Mouse (Mus musculus) 3134 (cell line): Measurements from ENCODE around the gene Ppp1r35.

Experiments
- DNase-seq: peaks from one replicate; pipeline ENCODE4 v3.0.0-alpha.2; 2011; ENCODE audit warnings: low spot score; ENCODE audit not compliant: insufficient read length; ENCODE audit errors: extremely low read depth

The Ppp1r35 gene

DNA sequence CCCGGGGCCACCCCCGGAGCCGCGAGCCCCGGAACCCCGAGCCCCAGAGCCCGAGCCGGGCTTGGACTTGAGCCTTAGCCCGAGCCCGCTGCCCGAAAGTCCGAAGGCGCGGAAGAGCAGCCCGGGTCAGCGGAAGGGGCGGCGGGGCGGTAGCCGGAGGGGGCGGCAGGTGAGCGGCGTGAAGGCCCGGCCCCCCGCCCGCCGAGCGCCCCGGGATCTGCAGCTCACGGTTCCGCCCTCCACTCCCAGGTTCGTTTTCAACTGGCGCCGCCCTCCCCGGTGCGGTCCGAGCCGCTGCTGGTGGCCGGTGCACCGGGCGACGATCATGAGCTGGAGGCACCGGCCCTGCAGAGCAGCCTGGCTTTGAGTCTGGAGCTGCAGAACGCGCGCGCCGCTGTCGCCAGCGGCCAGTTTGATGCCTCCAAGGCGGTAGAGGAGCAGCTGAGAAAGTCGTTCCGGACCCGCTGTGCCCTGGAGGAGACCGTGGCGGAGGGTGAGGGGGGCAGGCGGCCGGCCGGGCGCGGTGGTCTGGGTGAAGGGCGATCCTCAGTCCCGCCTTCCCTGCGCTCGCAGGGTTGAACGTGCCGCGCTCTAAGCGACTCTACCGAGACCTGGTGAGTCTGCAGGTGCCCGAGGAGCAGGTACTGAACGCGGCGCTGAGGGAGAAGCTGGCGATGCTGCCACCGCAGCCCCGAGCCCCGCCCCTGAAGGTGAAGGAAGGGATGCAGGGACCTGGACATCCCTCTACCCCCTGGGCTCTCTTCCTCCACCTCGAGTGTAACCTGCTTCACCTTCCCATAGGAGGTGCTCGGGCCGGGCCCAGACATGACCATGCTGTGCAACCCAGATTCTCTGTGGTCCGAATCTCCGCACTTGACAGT lies 644 bp downstream of the Ppp1r35 start:
- DNase-seq = peak; percentile 67

DNA sequence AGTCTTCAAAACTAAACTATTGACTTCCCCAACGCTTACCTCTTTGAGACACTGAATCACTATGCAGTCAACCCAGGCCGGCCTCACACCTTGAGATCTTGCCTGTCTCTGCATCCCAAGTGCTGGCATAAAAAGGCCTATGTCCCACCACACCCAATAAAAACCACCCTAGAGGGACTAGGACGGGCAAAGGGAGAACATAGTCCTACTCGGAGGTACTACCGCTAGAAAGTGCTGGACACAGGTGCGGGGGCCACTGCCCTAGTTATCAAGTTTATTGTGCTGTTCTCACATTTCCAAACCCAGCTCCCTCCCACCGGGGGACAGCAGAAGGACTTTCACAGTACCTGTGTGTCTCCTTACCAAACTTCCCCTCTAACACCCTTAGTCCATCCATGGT lies 3.0 kb downstream of the Ppp1r35 start:
- no peak for DNase-seq

DNA sequence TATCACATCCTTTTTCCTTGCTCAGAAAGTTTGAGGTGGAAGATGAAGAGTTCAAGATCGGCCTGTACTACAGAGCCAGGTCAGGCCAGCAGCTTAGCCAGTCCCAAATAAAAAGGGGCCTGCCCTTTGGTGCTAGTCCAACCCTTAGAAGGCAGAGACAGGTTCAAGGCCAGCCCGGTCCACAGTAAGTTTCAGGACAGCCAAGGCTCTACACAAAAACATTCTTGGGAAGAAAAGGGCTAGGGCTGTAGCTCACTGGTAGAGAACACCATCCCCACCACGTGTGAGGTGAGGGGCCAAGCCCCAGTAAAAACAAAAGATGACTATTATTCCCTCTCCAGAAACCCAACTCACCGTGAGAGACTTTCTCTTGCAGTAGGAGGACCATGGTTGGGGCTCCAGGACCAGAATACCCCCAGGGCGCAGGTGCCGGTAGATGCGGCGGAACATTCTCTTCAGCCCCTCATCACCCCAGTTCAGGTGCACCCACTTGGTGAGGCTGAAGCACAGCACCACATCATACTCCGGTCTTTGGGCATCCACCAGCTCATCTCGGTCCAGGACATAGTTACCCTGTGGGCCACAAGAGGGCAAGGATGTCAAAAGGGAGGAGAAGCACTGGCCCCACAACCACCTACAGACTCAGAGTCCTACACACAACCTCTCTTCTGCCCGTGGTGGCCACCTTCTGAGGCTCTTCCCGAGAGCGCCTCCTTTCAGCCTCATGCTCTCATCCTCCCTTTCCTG lies 4.3 kb downstream of the Ppp1r35 start:
- DNase-seq = no peak

DNA sequence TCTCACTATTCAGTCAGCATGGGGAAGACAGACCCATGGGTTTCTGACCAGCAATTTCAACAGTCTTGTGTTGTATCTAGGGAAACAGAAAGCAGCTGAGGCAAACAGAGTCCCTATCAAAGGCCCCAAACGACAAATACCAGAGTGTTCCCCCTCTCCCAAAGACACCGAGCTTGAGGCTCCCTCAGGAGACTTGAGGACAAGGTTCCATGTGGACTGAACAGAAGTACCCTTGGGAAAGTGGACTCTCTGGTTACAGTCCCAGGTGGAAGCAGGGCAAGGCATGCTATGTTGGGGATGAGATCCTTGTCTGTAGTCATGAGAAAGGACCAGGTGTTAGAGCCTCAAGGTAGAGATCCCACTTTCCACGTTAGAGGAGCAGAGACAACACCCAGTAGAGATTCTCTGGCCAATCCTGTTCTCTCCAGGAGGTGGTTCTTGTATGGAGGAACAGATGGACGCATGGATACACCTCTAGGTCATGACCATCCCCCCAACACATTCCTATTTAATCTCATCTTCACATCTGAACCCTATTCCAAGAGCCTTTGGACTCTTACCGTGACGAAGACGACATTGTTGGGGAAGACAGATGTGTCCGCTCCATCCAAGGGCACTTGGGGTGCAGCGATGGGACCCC lies 5.4 kb downstream of the Ppp1r35 start:
- DNase-seq = no peak

GRCm38 (mm10) chr5:137784546-137784945 lies 5.9 kb downstream of the Ppp1r35 start:
- no peak for DNase-seq

DNA sequence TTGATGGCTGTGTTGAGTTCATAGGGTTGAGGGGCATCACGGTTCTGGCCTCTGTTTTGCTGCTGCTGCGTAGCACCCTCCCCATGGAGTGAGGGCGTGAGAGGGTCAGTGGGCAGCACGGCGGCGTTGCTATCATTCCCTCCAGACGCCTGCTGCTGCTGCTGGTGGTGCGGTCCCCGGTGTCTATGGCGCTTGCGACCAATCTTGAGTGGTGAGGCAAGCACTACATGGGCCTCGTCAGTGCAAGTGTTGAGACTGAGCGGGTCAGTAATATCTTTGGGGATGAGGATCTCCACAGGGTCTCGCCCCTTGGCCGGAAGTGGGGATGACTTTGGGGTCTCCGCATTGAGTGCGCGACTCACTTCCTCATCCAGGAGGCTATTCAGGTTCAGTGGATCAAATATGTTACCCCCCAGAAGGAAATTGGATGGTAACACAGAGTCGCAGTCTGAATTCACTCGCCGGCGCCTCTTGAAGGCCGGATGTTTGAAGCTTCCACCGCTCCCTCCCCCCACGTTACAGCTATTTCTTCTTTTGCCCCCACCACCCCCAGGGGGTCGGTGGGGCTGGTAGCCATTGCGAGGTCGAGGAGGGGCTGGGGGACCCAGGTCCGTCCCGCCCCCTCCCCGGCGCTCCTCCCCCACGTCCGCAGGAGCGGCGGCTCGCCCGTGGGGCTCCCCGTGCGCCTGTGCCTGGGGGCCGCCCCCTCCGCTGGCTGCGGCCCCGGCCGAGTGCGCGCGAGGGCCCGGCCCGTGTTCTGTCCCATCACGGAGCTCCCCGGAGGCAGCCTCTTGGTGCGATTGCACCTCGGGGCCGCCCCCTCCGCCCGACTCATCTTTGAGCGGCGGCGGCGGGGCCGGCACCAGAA lies 6.7 kb downstream of the Ppp1r35 start:
- DNase-seq = peak; percentile 29

GRCm38 (mm10) chr5:137786109-137786942 lies 7.7 kb downstream of the Ppp1r35 start:
- DNase-seq = peak; percentile 99

GRCm38 (mm10) chr5:137787151-137787928 lies 8.7 kb downstream of the Ppp1r35 start, which contains the start of the genes Mepce and Zcwpw1:
Gene Mepce, minus strand, starts transcription at chr5:137787655.
Gene Zcwpw1, plus strand, starts transcription at chr5:137787798.
- peak; percentile 76 for DNase-seq

DNA sequence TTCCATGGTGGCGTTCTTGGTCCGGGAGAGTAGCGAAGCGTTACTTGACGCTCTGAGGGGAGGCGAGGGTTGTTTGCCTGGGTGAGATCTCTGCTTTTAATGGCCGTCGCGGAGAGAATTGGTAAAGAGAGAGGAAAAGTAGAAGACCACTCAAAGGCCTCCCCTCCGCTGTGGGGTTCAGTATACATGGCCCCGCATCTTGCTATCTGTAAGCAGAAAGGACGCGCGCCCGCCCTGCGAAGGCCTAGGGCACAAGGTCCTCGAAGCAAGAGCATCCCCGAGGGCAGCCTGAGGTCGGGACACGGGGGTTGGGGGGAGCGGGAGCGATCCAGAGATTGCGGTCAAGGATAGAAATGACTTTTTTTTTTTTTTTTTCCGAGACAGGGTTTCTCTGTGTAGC lies 9.5 kb downstream of the Ppp1r35 start:
- DNase-seq = no peak

- no peak for DNase-seq
These were observed 10.4 kb downstream of the Ppp1r35 start for GRCm38 (mm10) chr5:137788946-137789531.

GRCm38 (mm10) chr5:137791553-137791952 lies 12.9 kb downstream of the Ppp1r35 start:
- DNase-seq = no peak

DNA sequence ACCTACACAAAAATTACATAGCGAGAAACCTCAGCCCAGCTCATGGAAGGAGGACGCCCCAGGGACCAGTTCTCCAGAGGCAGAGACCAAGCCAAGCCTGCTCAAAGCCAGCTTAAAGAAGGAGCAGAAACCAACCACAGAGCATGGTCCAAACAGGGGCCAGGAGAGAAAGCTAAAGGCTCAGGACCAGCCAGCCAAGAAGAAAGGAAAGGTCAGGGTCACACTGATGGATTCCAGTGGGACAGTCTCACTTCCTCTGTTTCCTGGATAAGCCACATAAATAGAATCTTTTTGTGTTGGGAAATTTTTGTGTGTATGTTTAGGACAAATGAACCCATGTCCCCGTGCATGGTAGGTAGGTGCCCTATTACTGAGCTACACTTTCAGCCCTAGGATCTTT lies 18.0 kb downstream of the Ppp1r35 start:
- no peak for DNase-seq

DNA sequence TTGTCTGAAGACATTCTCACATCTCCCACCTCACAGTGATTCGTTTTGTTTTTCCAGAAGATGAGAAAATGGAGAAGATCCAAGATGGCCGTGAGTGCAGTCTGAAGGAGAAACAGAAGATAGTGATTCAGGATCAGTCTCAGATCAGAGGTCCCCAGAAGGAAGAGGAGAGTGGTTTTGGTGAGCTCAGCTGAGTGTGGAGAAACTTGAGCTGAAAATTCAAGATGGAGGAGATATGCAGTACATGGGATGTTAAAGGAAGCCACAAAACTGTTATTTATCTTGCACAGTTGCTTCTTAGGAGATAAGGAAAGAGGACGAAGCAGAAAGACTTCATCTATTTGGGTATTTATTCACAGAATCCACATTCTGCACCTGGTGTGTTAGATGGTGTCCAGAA lies 22.3 kb downstream of the Ppp1r35 start:
- no peak for DNase-seq

DNA sequence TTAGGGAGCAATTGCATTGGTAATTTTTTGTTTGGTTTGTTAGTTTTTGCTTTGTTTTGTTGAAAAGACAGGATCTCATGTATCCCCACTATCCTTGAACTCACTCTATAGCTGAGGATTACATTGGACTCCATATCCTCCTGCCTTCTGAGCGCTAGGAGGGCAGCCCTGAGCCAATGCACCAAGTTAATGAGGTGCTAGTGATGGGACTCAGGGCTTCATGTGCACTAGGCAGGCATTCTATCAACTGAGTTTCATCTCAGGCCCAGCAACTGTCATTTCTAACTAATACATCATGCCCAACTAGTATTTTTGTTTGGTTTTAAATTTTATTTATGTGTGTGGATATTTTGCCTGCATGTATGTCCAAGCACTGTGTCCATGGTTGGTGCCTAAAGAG lies 27.5 kb downstream of the Ppp1r35 start:
- no peak for DNase-seq

- no peak for DNase-seq
These were observed 29.7 kb downstream of the Ppp1r35 start for GRCm38 (mm10) chr5:137808316-137808715.

DNA sequence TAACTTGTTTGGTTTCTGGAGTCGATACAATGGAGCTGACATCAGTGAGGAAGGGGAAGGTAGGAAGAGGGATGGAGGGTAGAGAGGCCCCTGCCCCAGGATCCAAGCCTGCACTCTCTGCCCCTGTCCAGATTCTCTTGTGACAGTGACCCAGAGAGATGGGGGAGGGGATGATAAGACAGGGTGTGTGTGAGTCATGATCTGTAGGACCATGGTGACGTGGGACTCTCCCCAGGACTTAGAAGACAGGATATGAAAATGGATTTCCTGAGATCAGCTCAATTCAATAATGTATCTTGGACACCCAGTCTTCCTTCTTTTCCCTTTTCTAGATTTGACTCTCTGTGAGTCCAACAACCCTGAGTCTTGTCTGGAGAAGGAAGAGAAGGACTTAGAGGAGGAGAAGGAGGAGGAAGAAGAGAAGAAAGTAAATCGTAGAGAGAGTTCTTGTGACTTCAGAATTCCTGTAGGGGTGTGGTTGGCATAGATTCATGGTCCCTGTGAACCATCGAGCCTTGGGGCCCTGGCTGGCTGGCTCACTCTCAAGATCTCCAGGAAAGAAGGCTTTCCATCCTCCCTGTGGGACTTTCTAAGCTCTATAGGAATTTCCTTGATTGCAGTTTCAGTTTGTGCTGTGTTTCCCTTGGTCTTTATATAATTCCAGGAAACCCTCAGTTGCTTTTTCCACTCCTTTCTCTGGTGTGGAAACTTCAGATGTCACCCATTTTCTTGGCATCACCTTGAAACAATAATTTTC lies 39.0 kb downstream of the Ppp1r35 start:
- DNase-seq = no peak

DNA sequence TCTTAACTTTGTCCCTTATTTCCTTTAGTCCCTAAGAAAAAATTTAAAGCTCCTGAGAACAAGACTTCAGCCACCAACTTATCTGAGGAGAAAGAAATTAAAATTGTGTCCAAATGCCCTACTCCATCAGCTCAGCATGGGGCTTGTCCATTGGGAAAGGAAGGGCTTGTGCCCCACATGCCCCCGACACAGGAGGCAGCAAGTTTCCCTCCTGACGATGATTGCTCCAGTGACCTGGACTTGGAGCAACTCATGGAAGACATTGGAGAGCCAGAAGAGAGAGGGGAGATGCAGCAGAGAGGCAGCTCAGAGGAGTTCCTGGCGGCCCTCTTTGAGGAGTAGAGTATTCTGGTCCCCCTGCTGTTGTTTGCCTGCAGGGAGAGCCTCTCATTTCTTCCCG lies 43.5 kb downstream of the Ppp1r35 start:
- no peak for DNase-seq

DNA sequence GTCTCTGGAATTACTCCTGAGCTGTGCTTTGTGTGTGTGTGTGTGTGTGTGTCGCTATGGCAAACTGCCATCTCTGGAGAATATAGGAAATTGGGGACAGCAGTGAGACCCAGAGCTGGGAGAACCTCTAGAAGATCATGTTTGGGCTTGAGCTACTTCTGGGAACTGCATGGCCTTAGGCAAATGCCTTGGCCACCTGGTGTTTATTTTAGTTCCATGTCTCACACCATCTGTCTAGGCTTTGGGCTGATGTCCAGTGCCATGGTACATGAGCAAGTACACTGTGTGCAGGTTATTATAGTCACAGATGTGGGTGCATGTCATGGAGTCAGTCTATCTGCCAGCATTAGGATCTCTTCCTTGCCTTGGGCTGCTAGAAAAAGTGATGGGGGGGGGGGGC lies 44.0 kb downstream of the Ppp1r35 start:
- DNase-seq = no peak
